ENCODE assay signal across 27 mouse cellular contexts in genomic region chr3:122456807-122457206, GRCm38 (mm10).
DNase-seq lines count a peak whose midpoint lies in the region; ATAC-seq lines count a peak whose summit lies in the region.
"Had no signal": no experiment of that assay in that cellular context is flagged by ENCODE, and none has a peak within 500 bp of the region (broad histone marks: within the 10 kb centered on the region; RNA-seq: fewer than 3 reads in every experiment).

No protein-coding gene starts in this region.

- no peak overlapping the region for H3K4me2 ChIP-seq in hindbrain, embryonic 16.5 days (ENCODE audit: low read length)
- H3K4me2 ChIP-seq in hindbrain, embryonic 14.5 days (replicated peaks), result no peak overlapping the region
- H3K4me2 ChIP-seq in midbrain, embryonic 14.5 days (ENCODE audit: low read length), result no peak overlapping the region
- no peak overlapping the region for H3K4me2 ChIP-seq in midbrain, embryonic 13.5 days (replicated peaks)
- H3K4me2 ChIP-seq in neural tube, embryonic 14.5 days (ENCODE audit: low read depth, low read length), result no peak overlapping the region
- no peak overlapping the region for H3K4me2 ChIP-seq in neural tube, embryonic 15.5 days
- H3K4me2 ChIP-seq: embryonic facial prominence, embryonic 12.5 days; embryonic facial prominence, embryonic 15.5 days; forebrain, embryonic 15.5 days; heart, embryonic 13.5 days; hindbrain, embryonic 12.5 days had no signal

- peaks cover 10% of the 10 kb centered on the region for H3K4me1 ChIP-seq in hindbrain, embryonic 16.5 days (ENCODE audit: control insufficient read depth, insufficient read depth, low read depth, low read length)
- peaks cover 13% of the 10 kb centered on the region for H3K4me1 ChIP-seq in hindbrain, embryonic 14.5 days (replicated peaks; ENCODE audit: control insufficient read depth, insufficient read depth, low read length)
- H3K4me1 ChIP-seq in midbrain, embryonic 14.5 days (ENCODE audit: control insufficient read depth, insufficient read depth, low read length), result peaks cover 18% of the 10 kb centered on the region
- peaks cover 31% of the 10 kb centered on the region for H3K4me1 ChIP-seq in midbrain, embryonic 13.5 days (replicated peaks)
- H3K4me1 ChIP-seq in neural tube, embryonic 14.5 days (ENCODE audit: control insufficient read depth, insufficient read depth, low read length), result peaks cover 17% of the 10 kb centered on the region; the same call in 1 of the 2 replicates
- H3K4me1 ChIP-seq in neural tube, embryonic 15.5 days, result peaks cover 15% of the 10 kb centered on the region

- H3K9me3 ChIP-seq in hindbrain, embryonic 16.5 days (ENCODE audit: control insufficient read depth, low read length), result no peaks in the 10 kb centered on the region
- H3K9me3 ChIP-seq in hindbrain, embryonic 14.5 days (ENCODE audit: control insufficient read depth, low read length), result no peaks in the 10 kb centered on the region
- H3K9me3 ChIP-seq in midbrain, embryonic 14.5 days (ENCODE audit: control insufficient read depth, low read length), result no peaks in the 10 kb centered on the region
- no peaks in the 10 kb centered on the region for H3K9me3 ChIP-seq in midbrain, embryonic 13.5 days
- no peaks in the 10 kb centered on the region for H3K9me3 ChIP-seq in neural tube, embryonic 14.5 days (ENCODE audit: control insufficient read depth, low read length)
- H3K9me3 ChIP-seq in neural tube, embryonic 15.5 days (replicated peaks), result no peaks in the 10 kb centered on the region
- H3K9me3 ChIP-seq: embryonic facial prominence, embryonic 12.5 days; embryonic facial prominence, embryonic 15.5 days; forebrain, embryonic 15.5 days; G1E; heart, embryonic 10.5 days; heart, embryonic 13.5 days; hindbrain, embryonic 12.5 days had no signal

- H3K27me3 ChIP-seq in hindbrain, embryonic 16.5 days (replicated peaks; ENCODE audit: control insufficient read depth, insufficient read depth, low read length), result no peaks in the 10 kb centered on the region
- no peaks in the 10 kb centered on the region for H3K27me3 ChIP-seq in hindbrain, embryonic 14.5 days (ENCODE audit: control insufficient read depth, insufficient read depth, low read length)
- H3K27me3 ChIP-seq in midbrain, embryonic 14.5 days (ENCODE audit: control insufficient read depth, insufficient read depth, low read length), result no peaks in the 10 kb centered on the region
- no peaks in the 10 kb centered on the region for H3K27me3 ChIP-seq in midbrain, embryonic 13.5 days
- H3K27me3 ChIP-seq in neural tube, embryonic 14.5 days (ENCODE audit: control insufficient read depth, insufficient read depth, low read length), result no peaks in the 10 kb centered on the region
- H3K27me3 ChIP-seq in neural tube, embryonic 15.5 days (replicated peaks), result no peaks in the 10 kb centered on the region
- H3K27me3 ChIP-seq: CH12.LX; embryonic facial prominence, embryonic 12.5 days; embryonic facial prominence, embryonic 15.5 days; forebrain, embryonic 15.5 days; hindbrain, embryonic 12.5 days; Patski had no signal

- no peak for DNase-seq in hindbrain, embryonic 14.5 days (ENCODE audit: low spot score)
- DNase-seq in midbrain, embryonic 14.5 days, result peak; percentile 54
- DNase-seq: adrenal gland, postnatal 10 days; adrenal gland, postnatal 36 days; B cell, adult 2 months; cerebellum, adult 11 months; cerebellum, adult 2 months; cerebellum, adult 9-11 months; cerebellum, postnatal 25 days; gastrocnemius, postnatal 10 days; gastrocnemius, postnatal 36 days; heart, adult 2 months; heart, postnatal 14 days; heart, postnatal 4 days had no signal

- H3K36me3 ChIP-seq in hindbrain, embryonic 16.5 days (ENCODE audit: control insufficient read depth, insufficient read depth, low read length), result no peaks in the 10 kb centered on the region
- no peaks in the 10 kb centered on the region for H3K36me3 ChIP-seq in hindbrain, embryonic 14.5 days (replicated peaks; ENCODE audit: control insufficient read depth, insufficient read depth)
- no peaks in the 10 kb centered on the region for H3K36me3 ChIP-seq in midbrain, embryonic 14.5 days (ENCODE audit: control insufficient read depth, insufficient read depth, low read length)
- H3K36me3 ChIP-seq in midbrain, embryonic 13.5 days, result 0 out of 2 replicates have a peak, but pooled peaks cover 2% of the 10 kb centered on the region
- no peaks in the 10 kb centered on the region for H3K36me3 ChIP-seq in neural tube, embryonic 14.5 days (ENCODE audit: control insufficient read depth, insufficient read depth, low read length)
- H3K36me3 ChIP-seq in neural tube, embryonic 15.5 days, result no peaks in the 10 kb centered on the region
- H3K36me3 ChIP-seq: embryonic facial prominence, embryonic 12.5 days; embryonic facial prominence, embryonic 15.5 days; forebrain, embryonic 15.5 days; G1E; heart, embryonic 10.5 days; heart, embryonic 13.5 days; hindbrain, embryonic 12.5 days had no signal

- 61% methylated on average over 4 of the region's 4 CpGs for WGBS in hindbrain, embryonic 16.5 days
- 60% methylated on average over 4 of the region's 4 CpGs for WGBS in hindbrain, embryonic 14.5 days
- 69% methylated on average over 4 of the region's 4 CpGs for WGBS in midbrain, embryonic 14.5 days
- WGBS in midbrain, embryonic 13.5 days, result 71% methylated on average over 4 of the region's 4 CpGs
- WGBS in neural tube, embryonic 14.5 days, result 50% methylated on average over 4 of the region's 4 CpGs
- WGBS in neural tube, embryonic 15.5 days, result 42% methylated on average over 4 of the region's 4 CpGs

- ATAC-seq in hindbrain, embryonic 16.5 days, result 0 out of 2 replicates have a peak, but pooled peaks have one; percentile 29
- ATAC-seq in hindbrain, embryonic 14.5 days (ENCODE audit: low FRiP score), result no peak
- ATAC-seq in midbrain, embryonic 14.5 days (ENCODE audit: low FRiP score, low TSS enrichment), result no peak
- ATAC-seq in midbrain, embryonic 13.5 days, result no peak
- ATAC-seq in neural tube, embryonic 14.5 days (ENCODE audit: low read depth), result 0 out of 2 replicates have a peak, but pooled peaks have one; percentile 39
- ATAC-seq in neural tube, embryonic 15.5 days (ENCODE audit: low FRiP score), result no peak
- ATAC-seq: forebrain, embryonic 15.5 days; Patski had no signal

- no peak overlapping the region for H3K4me3 ChIP-seq in hindbrain, embryonic 16.5 days (ENCODE audit: low read length)
- H3K4me3 ChIP-seq in hindbrain, embryonic 14.5 days (replicated peaks; ENCODE audit: low read length), result no peak overlapping the region
- H3K4me3 ChIP-seq in midbrain, embryonic 14.5 days (replicated peaks; ENCODE audit: low read depth, low read length), result no peak overlapping the region
- H3K4me3 ChIP-seq in midbrain, embryonic 13.5 days (replicated peaks), result no peak overlapping the region
- no peak overlapping the region for H3K4me3 ChIP-seq in neural tube, embryonic 14.5 days (ENCODE audit: low read depth, low read length)
- no peak overlapping the region for H3K4me3 ChIP-seq in neural tube, embryonic 15.5 days (replicated peaks)
- H3K4me3 ChIP-seq: embryonic facial prominence, embryonic 12.5 days; embryonic facial prominence, embryonic 15.5 days; forebrain, embryonic 15.5 days; heart, adult 2 months; heart, embryonic 10.5 days; heart, embryonic 13.5 days; hindbrain, embryonic 12.5 days had no signal

- H3K27ac ChIP-seq in hindbrain, embryonic 16.5 days (ENCODE audit: low read depth, low read length), result no peak overlapping the region
- no peak overlapping the region for H3K27ac ChIP-seq in hindbrain, embryonic 14.5 days
- no peak overlapping the region for H3K27ac ChIP-seq in midbrain, embryonic 14.5 days (replicated peaks; ENCODE audit: low read depth, low read length)
- no peak overlapping the region for H3K27ac ChIP-seq in midbrain, embryonic 13.5 days
- H3K27ac ChIP-seq in neural tube, embryonic 14.5 days (ENCODE audit: low read depth, low read length), result no peak overlapping the region
- H3K27ac ChIP-seq in neural tube, embryonic 15.5 days (replicated peaks), result no peak overlapping the region
- H3K27ac ChIP-seq: embryonic facial prominence, embryonic 12.5 days; embryonic facial prominence, embryonic 15.5 days; forebrain, embryonic 15.5 days; heart, adult 2 months; heart, embryonic 10.5 days; heart, embryonic 13.5 days; hindbrain, embryonic 12.5 days had no signal

- no peak overlapping the region for H3K9ac ChIP-seq in hindbrain, embryonic 16.5 days (ENCODE audit: low read depth, low read length)
- no peak overlapping the region for H3K9ac ChIP-seq in hindbrain, embryonic 14.5 days
- no peak overlapping the region for H3K9ac ChIP-seq in midbrain, embryonic 14.5 days (replicated peaks; ENCODE audit: low read length)
- no peak overlapping the region for H3K9ac ChIP-seq in midbrain, embryonic 13.5 days (replicated peaks)
- no peak overlapping the region for H3K9ac ChIP-seq in neural tube, embryonic 14.5 days (replicated peaks; ENCODE audit: low read depth, low read length)
- no peak overlapping the region for H3K9ac ChIP-seq in neural tube, embryonic 15.5 days (replicated peaks)
- H3K9ac ChIP-seq: embryonic facial prominence, embryonic 12.5 days; embryonic facial prominence, embryonic 15.5 days; forebrain, embryonic 15.5 days; heart, embryonic 13.5 days; hindbrain, embryonic 12.5 days had no signal

Comparison
In these comparisons a context has a peak if more than half of its experiments do, and no peak if none do; other contexts are left out.
1. ATAC-seq: peak in hindbrain, embryonic 16.5 days (single experiment) and neural tube, embryonic 14.5 days (single experiment); none in hindbrain, embryonic 14.5 days (single experiment), midbrain, embryonic 14.5 days (single experiment), midbrain, embryonic 13.5 days (single experiment) and neural tube, embryonic 15.5 days (single experiment).